Mouse (Mus musculus) midbrain, postnatal 0 days (tissue): ENCODE measurements around the gene Podxl2. TPM values are rescaled to one million over a fixed set of nuclear protein-coding genes. Genes with fewer than 3 reads are reported as not detected.

ENCODE experiments used
- ATAC-seq: fragments of 200-750 bp; cut with Nextera tagmentation; 2 replicates; pipeline ENCODE4 v1.8.0; 2017; ENCODE audit warnings: moderate number of reproducible peaks, mild to moderate bottlenecking, moderate TSS enrichment, moderate library complexity; ENCODE audit not compliant: low FRiP score
- DNase-seq: peaks from one replicate; pipeline ENCODE4 v3.0.0-alpha.2; 2015; ENCODE audit warnings: low spot score
- H3K27ac ChIP-seq: fragments of 300-500 bp; sonication (generic); 2 replicates; pipeline ENCODE4 v1.5.1; 2014; ENCODE audit warnings: low read depth, mild to moderate bottlenecking, low read length, mixed read lengths
- H3K27me3 ChIP-seq: fragments of 300-500 bp; sonication (generic); 2 replicates; pipeline ENCODE4 v1.6.1; 2014; ENCODE audit warnings: low read length, control low read depth, mixed read lengths; ENCODE audit not compliant: insufficient read depth
- H3K36me3 ChIP-seq: fragments of 300-500 bp; sonication (generic); 2 replicates; pipeline ENCODE4 v1.6.1; 2014; ENCODE audit warnings: low read length, control low read depth, mixed read lengths; ENCODE audit not compliant: insufficient read depth
- H3K4me1 ChIP-seq: fragments of 300-500 bp; sonication (generic); 2 replicates; pipeline ENCODE4 v1.6.1; 2014; ENCODE audit warnings: mild to moderate bottlenecking, control low read depth, antibody characterized with exemption, low read length, mixed read lengths; ENCODE audit not compliant: insufficient read depth
- H3K4me2 ChIP-seq: fragments of 300-500 bp; sonication (generic); 2 replicates; pipeline ENCODE4 v1.6.1; 2014; ENCODE audit warnings: low read depth, mild to moderate bottlenecking, low read length, mixed read lengths; ENCODE audit not compliant: poor library complexity, severe bottlenecking
- H3K4me3 ChIP-seq: fragments of 300-500 bp; sonication (generic); 2 replicates; pipeline ENCODE4 v1.5.1; 2014; ENCODE audit warnings: low read depth, mild to moderate bottlenecking, low read length, moderate library complexity
- H3K9ac ChIP-seq: fragments of 300-500 bp; sonication (generic); replicated peaks from 2 replicates; pipeline ENCODE4 v1.6.1; 2014; ENCODE audit warnings: mild to moderate bottlenecking, low read length, moderate library complexity, mixed read lengths; ENCODE audit not compliant: poor library complexity, severe bottlenecking
- H3K9me3 ChIP-seq: fragments of 300-500 bp; sonication (generic); 2 replicates; pipeline ENCODE4 v1.6.1; 2016; ENCODE audit warnings: low read length, control low read depth
- CTCF ChIP-seq: IDR thresholded peaks from 2 replicates; pipeline ENCODE4 v1.5.1; 2016; ENCODE audit warnings: antibody characterized with exemption, mild to moderate bottlenecking
- WGBS: fragments of 180-500 bp; shearing (Covaris S2); extraction: QIAGEN DNeasy Blood & Tissue Kit; methylation state at CpG from one replicate; pipeline ENCODE4 v1.1.7; 2014; 5-methylcytosine and 5-hydroxymethylcytosine counted together
- polyA plus RNA-seq: library from polyadenylated mRNA; unstranded; fragments of >200 nt; fragmentation: Nextera tagmentation; extraction: Ambion mirVana; gene quantifications from 2 replicates; pipeline ENCODE4 v1.2.1, GENCODE M21; 2015
- total RNA-seq: library from RNA; depleted of rRNA; stranded (reverse); fragments of >200 nt; gene quantifications from 2 replicates; pipeline ENCODE4 v1.2.3, GENCODE M21; 2014

The Podxl2 gene
- total and polyA plus RNA-seq, 2 experiments from 2014 or later = 776 to 883 TPM

DNA sequence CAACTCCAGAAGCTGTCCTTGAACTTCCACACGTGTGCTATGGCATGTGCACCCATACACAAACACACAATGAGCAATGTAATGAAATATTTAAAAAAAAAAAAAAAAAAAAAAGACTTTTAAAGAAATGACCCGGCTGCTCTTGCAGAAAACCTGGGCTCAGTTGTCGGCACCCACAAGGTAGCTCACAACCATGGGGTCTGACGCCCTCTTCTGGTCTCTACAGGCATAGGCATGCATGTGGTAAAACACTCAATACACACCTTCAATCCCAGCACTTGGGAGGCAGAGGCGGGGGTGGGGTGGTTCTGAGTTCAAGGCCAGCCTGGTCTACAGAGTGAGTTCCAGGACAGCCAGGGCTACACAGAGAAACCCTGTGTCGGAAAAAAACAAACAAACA is 21.1 kb upstream of the Podxl2 start:
- TF ChIP-seq CTCF = no peak; the same call in 1 of the 2 replicates
- 85% methylated on average over 6 of the region's 6 CpGs for WGBS
- peaks cover 5% of the 10 kb centered on the region for H3K36me3 ChIP-seq
- no peaks in the 10 kb centered on the region for H3K9me3 ChIP-seq
- no peak overlapping the region for H3K4me3 ChIP-seq
- H3K4me1 ChIP-seq = peaks cover under 1% of the 10 kb centered on the region; the same call in 1 of the 2 replicates
- no peak for ATAC-seq
- no peak overlapping the region for H3K9ac ChIP-seq
- no peak overlapping the region for H3K4me2 ChIP-seq
- no peak for DNase-seq
- H3K27ac ChIP-seq = no peak overlapping the region
- H3K27me3 ChIP-seq = no peaks in the 10 kb centered on the region

DNA sequence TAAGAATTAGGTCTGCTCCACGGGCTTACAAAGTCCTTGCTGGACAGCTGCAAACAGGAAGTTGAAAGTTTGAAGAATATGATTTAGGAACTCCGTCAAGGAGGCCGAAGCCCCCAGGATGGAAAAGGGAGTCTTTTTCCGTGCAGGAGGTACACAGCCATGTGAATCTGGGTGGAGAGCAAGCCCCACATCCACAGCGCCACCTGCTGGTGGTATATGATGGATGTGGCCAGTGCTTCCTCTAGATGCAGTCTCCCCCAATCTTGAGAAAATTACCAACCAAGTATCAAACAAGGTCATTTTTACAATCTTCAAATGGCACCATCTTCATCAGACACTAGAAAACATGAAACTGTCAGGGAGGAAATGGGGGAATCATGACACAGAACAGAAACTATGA is 18.7 kb upstream of the Podxl2 start:
- Histone ChIP-seq H3K27ac (no peak overlapping the region), H3K9me3 (no peaks in the 10 kb centered on the region), H3K4me3 (no peak overlapping the region), H3K4me1 (no peaks in the 10 kb centered on the region), H3K36me3 (peaks cover 10% of the 10 kb centered on the region), H3K4me2 (no peak overlapping the region), H3K9ac (no peak overlapping the region), H3K27me3 (no peaks in the 10 kb centered on the region)
- 54% methylated on average over 5 of the region's 5 CpGs for WGBS
- no peak for ATAC-seq
- peak; percentile 70 for DNase-seq
- TF ChIP-seq CTCF = peak; percentile 89

GRCm38 (mm10) chr6:88890832-88891231 is 16.0 kb upstream of the Podxl2 start:
- no peak for DNase-seq
- WGBS = 85% methylated on average over 7 of the region's 7 CpGs

GRCm38 (mm10) chr6:88889410-88890042 is 14.7 kb upstream of the Podxl2 start:
- TF ChIP-seq CTCF = no peak
- H3K27ac ChIP-seq = no peak overlapping the region
- no peak overlapping the region for H3K4me3 ChIP-seq
- no peak for DNase-seq
- WGBS = 95% methylated on average over 13 of the region's 13 CpGs
- H3K27me3 ChIP-seq = no peaks in the 10 kb centered on the region
- no peak overlapping the region for H3K4me2 ChIP-seq
- no peak for ATAC-seq
- H3K9ac ChIP-seq = no peak overlapping the region
- no peaks in the 10 kb centered on the region for H3K4me1 ChIP-seq
- no peaks in the 10 kb centered on the region for H3K9me3 ChIP-seq
- peaks cover 18% of the 10 kb centered on the region for H3K36me3 ChIP-seq

More at GRCm38 (mm10) chr6:88890832-88891231, 16.0 kb upstream of the Podxl2 start:
- Histone ChIP-seq H3K9me3 (no peaks in the 10 kb centered on the region), H3K4me1 (no peaks in the 10 kb centered on the region), H3K4me3 (no peak overlapping the region), H3K27me3 (no peaks in the 10 kb centered on the region), H3K9ac (no peak overlapping the region), H3K27ac (no peak overlapping the region), H3K36me3 (peaks cover 16% of the 10 kb centered on the region), H3K4me2 (no peak overlapping the region)
- TF ChIP-seq CTCF = no peak
- no peak for ATAC-seq

DNA sequence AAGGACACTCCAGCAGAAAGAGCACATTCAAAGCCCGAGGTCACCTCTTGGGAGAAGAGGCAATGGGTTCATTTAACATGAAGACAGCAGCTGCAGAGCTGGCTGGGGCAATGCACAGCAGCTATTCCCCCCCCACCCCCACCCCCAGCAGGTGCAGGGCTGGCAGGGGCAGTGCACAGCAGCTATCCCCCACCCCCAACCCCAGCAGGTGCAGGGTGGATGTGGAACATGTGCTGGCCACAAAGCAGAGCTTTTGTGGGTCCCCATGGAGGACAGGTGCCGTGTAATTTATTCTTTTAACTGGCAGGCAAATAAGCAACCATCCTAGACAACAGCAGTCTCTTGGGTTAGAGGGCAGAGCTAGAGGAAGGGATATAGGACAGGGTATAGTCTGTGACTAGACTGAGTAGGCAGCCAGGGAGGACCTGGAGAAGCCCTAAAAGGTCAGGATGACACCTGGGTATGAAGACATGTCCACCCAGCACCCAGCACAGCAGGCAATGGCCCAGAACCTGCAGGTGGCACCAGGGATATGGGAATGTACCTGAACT is 11.6 kb upstream of the Podxl2 start:
- Histone ChIP-seq H3K27me3 (no peaks in the 10 kb centered on the region), H3K9ac (no peak overlapping the region), H3K4me1 (no peaks in the 10 kb centered on the region), H3K4me3 (no peak overlapping the region), H3K4me2 (no peak overlapping the region), H3K27ac (no peak overlapping the region), H3K9me3 (no peaks in the 10 kb centered on the region), H3K36me3 (peaks cover 16% of the 10 kb centered on the region; the same call in 1 of the 2 replicates)
- DNase-seq (peak; percentile 21), ATAC-seq (peak; percentile 45; the same call in 1 of the 2 replicates)
- TF ChIP-seq CTCF = no peak
- 43% methylated on average over 2 of the region's 2 CpGs for WGBS

GRCm38 (mm10) chr6:88885644-88886416 is 11.0 kb upstream of the Podxl2 start:
- no peak overlapping the region for H3K4me3 ChIP-seq
- 85% methylated on average over 12 of the region's 12 CpGs for WGBS
- ATAC-seq = no peak

More at GRCm38 (mm10) chr6:88885644-88886416, 11.0 kb upstream of the Podxl2 start:
- Histone ChIP-seq H3K27ac (no peak overlapping the region), H3K4me1 (no peaks in the 10 kb centered on the region), H3K27me3 (no peaks in the 10 kb centered on the region), H3K9me3 (no peaks in the 10 kb centered on the region), H3K9ac (no peak overlapping the region), H3K36me3 (peaks cover 15% of the 10 kb centered on the region; the same call in 1 of the 2 replicates), H3K4me2 (no peak overlapping the region)
- TF ChIP-seq CTCF = no peak
- no peak for DNase-seq
